Mouse (Mus musculus): ENCODE results near the gene Ttc24.

GRCm38 (mm10) chr3:88026823-88027222 is 51.3 kb downstream of the Ttc24 start:
- TF ChIP-seq CTCF (conservative IDR thresholded peaks at IDR 0.05; ENCODE audit: insufficient read depth, insufficient read length, low read depth, low read length) = no peak
- no peak for TF ChIP-seq POLR2A (IDR thresholded peaks at IDR 0.05; ENCODE audit: low read depth, low read length)
